Mouse (Mus musculus): Measurements from ENCODE around the gene V1rd19.
"Not testable (repeated sequence)": the region's sequence is repeated elsewhere in the genome, so short reads cannot be mapped to it uniquely, and the experiment has no call there.

V1rd19 gene

DNA sequence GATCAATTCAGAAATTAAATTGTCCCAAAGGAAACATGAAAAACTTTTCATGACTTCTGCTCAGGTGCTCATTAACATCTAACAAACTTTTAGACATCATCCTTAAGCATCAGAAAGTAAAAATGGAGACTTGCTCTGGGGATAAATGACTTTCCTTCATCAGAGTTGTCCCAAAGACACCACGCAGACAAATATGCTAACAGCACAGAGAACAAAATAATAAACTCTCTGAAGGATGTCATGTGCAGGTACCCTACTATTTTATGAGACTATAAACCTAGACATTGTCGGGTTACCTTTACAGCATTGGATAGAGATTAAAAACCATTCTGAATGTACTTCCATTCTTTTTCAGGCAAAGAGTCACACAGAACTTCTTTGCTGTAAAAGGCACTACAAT, at the start of gene V1rd19:
Gene V1rd19 (plus strand): TSS at position 301 of the 400 bp plus-strand sequence.
- no peak for DNase-seq (ENCODE audit: low spot score)

GRCm38 (mm10) chr7:23968044-23968443, 33.4 kb upstream of the V1rd19 start:
- peak; percentile 5 for DNase-seq (ENCODE audit: low spot score)

DNA sequence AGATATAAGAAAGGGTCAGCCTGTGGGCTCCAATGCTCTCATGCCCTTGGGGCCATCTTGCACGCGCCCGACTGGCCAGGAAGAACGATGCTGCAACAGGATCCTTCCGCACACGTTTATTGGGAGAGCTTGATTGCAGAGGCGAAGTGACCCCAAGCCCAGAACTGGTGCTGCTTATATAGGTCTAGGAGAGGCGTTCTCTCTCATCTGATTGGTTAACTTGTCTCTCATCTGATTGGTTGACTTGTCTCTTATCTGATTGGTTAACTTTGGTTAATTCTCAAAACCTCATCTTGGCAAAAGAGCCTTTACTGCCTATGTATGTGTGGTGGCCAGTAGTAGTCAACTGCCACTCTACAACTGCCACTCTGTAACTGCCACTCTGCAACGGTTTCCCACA, 27.2 kb upstream of the V1rd19 start, which contains the start of gene Vmn1r181:
Gene Vmn1r181 (plus strand): TSS at position 301 of the 400 bp plus-strand sequence.
- not testable (repeated sequence) for DNase-seq (ENCODE audit: low spot score)

GRCm38 (mm10) chr7:24052660-24053304, 51.3 kb downstream of the V1rd19 start, which contains the start of gene Vmn1r183:
TSS of gene Vmn1r183 (plus strand) at chr7:24053254.
- no peak for DNase-seq (ENCODE audit: low spot score)
